In the genomic region with DNA sequence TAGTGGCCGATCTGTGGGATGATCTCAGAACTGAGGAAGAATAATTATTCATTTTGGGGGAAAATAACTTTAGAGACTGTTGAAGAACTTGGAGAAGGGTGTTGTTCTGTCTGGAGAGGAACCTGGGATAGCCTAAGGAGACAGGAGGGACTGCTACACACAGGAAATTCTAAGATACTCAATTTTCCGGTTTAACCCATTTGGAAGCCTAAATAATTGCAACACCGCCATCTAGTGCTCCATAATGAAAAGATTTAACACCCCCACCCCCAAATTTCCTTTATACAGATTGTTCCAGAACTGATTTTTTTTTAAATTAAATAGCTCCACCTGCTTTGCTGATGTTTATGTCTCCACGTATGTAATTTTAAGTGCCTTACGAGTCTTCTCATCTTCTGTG, we compare ENCODE assay signal across 8 mouse cellular contexts.
DNase-seq lines count a peak whose midpoint lies in the region; ATAC-seq and TF ChIP-seq lines count a peak whose summit lies in the region.
"Had no signal": no experiment of that assay in that cellular context is flagged by ENCODE, and none has a peak within 500 bp of the region (broad histone marks: within the 10 kb centered on the region; RNA-seq: fewer than 3 reads in every experiment).

No protein-coding gene starts in this region.

- peak; percentile 68 for DNase-seq in hindbrain, postnatal 0 days (ENCODE audit: low spot score)
- DNase-seq in midbrain, embryonic 11.5 days (ENCODE audit: low spot score, missing footprints) = peak; percentile 86
- DNase-seq in brain, embryonic 18.5 days (ENCODE audit: low read depth, low spot score) = peak; percentile 6
- DNase-seq in telencephalon, adult 2 months (ENCODE audit: low read depth, low spot score) = peak; percentile 10

- no peak for ATAC-seq in hindbrain, postnatal 0 days
- no peak for ATAC-seq in hindbrain, embryonic 16.5 days
- ATAC-seq in midbrain, embryonic 11.5 days (ENCODE audit: low FRiP score) = peak; percentile 48; the same call in 1 of the 2 replicates
- ATAC-seq in midbrain, embryonic 16.5 days = no peak
- no peak for ATAC-seq in cerebellum, adult (ENCODE audit: insufficient number of reproducible peaks, low FRiP score, low TSS enrichment)

- TF ChIP-seq CTCF in hindbrain, postnatal 0 days (IDR thresholded peaks at IDR 0.05; ENCODE audit: low read depth) = peak; percentile 56

- H3K9ac ChIP-seq in hindbrain, postnatal 0 days (replicated peaks; ENCODE audit: low read length) = no peak overlapping the region
- H3K9ac ChIP-seq in hindbrain, embryonic 16.5 days (ENCODE audit: low read depth, low read length) = no peak overlapping the region
- no peak overlapping the region for H3K9ac ChIP-seq in midbrain, embryonic 11.5 days (ENCODE audit: low read length)
- no peak overlapping the region for H3K9ac ChIP-seq in midbrain, embryonic 16.5 days (ENCODE audit: low read depth, low read length)

- no peaks in the 10 kb centered on the region for H3K36me3 ChIP-seq in hindbrain, postnatal 0 days (ENCODE audit: insufficient read depth, low read length)
- no peaks in the 10 kb centered on the region for H3K36me3 ChIP-seq in hindbrain, embryonic 16.5 days (ENCODE audit: control insufficient read depth, insufficient read depth, low read length)
- H3K36me3 ChIP-seq in midbrain, embryonic 11.5 days (ENCODE audit: control insufficient read depth, insufficient read depth, low read length) = no peaks in the 10 kb centered on the region
- H3K36me3 ChIP-seq in midbrain, embryonic 16.5 days (ENCODE audit: control insufficient read depth, insufficient read depth, low read length) = no peaks in the 10 kb centered on the region

- 45% methylated on average over 5 of the region's 5 CpGs for WGBS in hindbrain, postnatal 0 days
- 54% methylated on average over 5 of the region's 5 CpGs for WGBS in hindbrain, embryonic 16.5 days
- WGBS in midbrain, embryonic 11.5 days = 49% methylated on average over 5 of the region's 5 CpGs
- WGBS in midbrain, embryonic 16.5 days = 50% methylated on average over 5 of the region's 5 CpGs

- no peak overlapping the region for H3K4me3 ChIP-seq in hindbrain, postnatal 0 days (ENCODE audit: low read length)
- no peak overlapping the region for H3K4me3 ChIP-seq in hindbrain, embryonic 16.5 days (ENCODE audit: low read length)
- no peak overlapping the region for H3K4me3 ChIP-seq in midbrain, embryonic 11.5 days (ENCODE audit: low read depth, low read length)
- no peak overlapping the region for H3K4me3 ChIP-seq in midbrain, embryonic 16.5 days (ENCODE audit: low read depth, low read length)

- no peaks in the 10 kb centered on the region for H3K27me3 ChIP-seq in hindbrain, postnatal 0 days (ENCODE audit: insufficient read depth, low read length)
- H3K27me3 ChIP-seq in hindbrain, embryonic 16.5 days (replicated peaks; ENCODE audit: control insufficient read depth, insufficient read depth, low read length) = no peaks in the 10 kb centered on the region
- no peaks in the 10 kb centered on the region for H3K27me3 ChIP-seq in midbrain, embryonic 11.5 days (ENCODE audit: control insufficient read depth, insufficient read depth, low read length)
- no peaks in the 10 kb centered on the region for H3K27me3 ChIP-seq in midbrain, embryonic 16.5 days (ENCODE audit: control insufficient read depth, insufficient read depth, low read depth, low read length)

- H3K9me3 ChIP-seq in hindbrain, postnatal 0 days (ENCODE audit: low read length) = no peaks in the 10 kb centered on the region
- H3K9me3 ChIP-seq in hindbrain, embryonic 16.5 days (ENCODE audit: control insufficient read depth, low read length) = no peaks in the 10 kb centered on the region
- no peaks in the 10 kb centered on the region for H3K9me3 ChIP-seq in midbrain, embryonic 11.5 days (ENCODE audit: control insufficient read depth, low read length)
- no peaks in the 10 kb centered on the region for H3K9me3 ChIP-seq in midbrain, embryonic 16.5 days (replicated peaks; ENCODE audit: control insufficient read depth, low read length, poor library complexity, severe bottlenecking)

- H3K4me1 ChIP-seq in hindbrain, postnatal 0 days (ENCODE audit: insufficient read depth, low read length) = no peaks in the 10 kb centered on the region
- no peaks in the 10 kb centered on the region for H3K4me1 ChIP-seq in hindbrain, embryonic 16.5 days (ENCODE audit: control insufficient read depth, insufficient read depth, low read depth, low read length)
- no peaks in the 10 kb centered on the region for H3K4me1 ChIP-seq in midbrain, embryonic 11.5 days (ENCODE audit: control insufficient read depth, insufficient read depth, low read length)
- H3K4me1 ChIP-seq in midbrain, embryonic 16.5 days (ENCODE audit: control insufficient read depth, insufficient read depth, low read length) = no peaks in the 10 kb centered on the region

- no peak overlapping the region for H3K27ac ChIP-seq in hindbrain, postnatal 0 days
- no peak overlapping the region for H3K27ac ChIP-seq in hindbrain, embryonic 16.5 days (ENCODE audit: low read depth, low read length)
- H3K27ac ChIP-seq in midbrain, embryonic 11.5 days (ENCODE audit: low read depth, low read length) = no peak overlapping the region
- H3K27ac ChIP-seq in midbrain, embryonic 16.5 days (ENCODE audit: low read length) = no peak overlapping the region
- H3K27ac ChIP-seq: macrophage had no signal

- no peak overlapping the region for H3K4me2 ChIP-seq in hindbrain, postnatal 0 days (ENCODE audit: low read depth, low read length)
- no peak overlapping the region for H3K4me2 ChIP-seq in hindbrain, embryonic 16.5 days (ENCODE audit: low read length)
- H3K4me2 ChIP-seq in midbrain, embryonic 11.5 days = no peak overlapping the region
- no peak overlapping the region for H3K4me2 ChIP-seq in midbrain, embryonic 16.5 days (ENCODE audit: low read length)

Comparison
In these comparisons a context has a peak if more than half of its experiments do, and no peak if none do; other contexts are left out.
1. DNase-seq: peak in every context shown above with its lines; median percentile 86 in midbrain, embryonic 11.5 days; 68 in hindbrain, postnatal 0 days; 10 in telencephalon, adult 2 months; 6 in brain, embryonic 18.5 days.